Mouse (Mus musculus): ENCODE results near the gene Clcn2.
A peak's percentile ranks its signal among the peaks of the same experiment; 100 is the strongest.
"Not testable (repeated sequence)": the region's sequence is repeated elsewhere in the genome, so short reads cannot be mapped to it uniquely, and the experiment has no call there.

The Clcn2 gene

DNA sequence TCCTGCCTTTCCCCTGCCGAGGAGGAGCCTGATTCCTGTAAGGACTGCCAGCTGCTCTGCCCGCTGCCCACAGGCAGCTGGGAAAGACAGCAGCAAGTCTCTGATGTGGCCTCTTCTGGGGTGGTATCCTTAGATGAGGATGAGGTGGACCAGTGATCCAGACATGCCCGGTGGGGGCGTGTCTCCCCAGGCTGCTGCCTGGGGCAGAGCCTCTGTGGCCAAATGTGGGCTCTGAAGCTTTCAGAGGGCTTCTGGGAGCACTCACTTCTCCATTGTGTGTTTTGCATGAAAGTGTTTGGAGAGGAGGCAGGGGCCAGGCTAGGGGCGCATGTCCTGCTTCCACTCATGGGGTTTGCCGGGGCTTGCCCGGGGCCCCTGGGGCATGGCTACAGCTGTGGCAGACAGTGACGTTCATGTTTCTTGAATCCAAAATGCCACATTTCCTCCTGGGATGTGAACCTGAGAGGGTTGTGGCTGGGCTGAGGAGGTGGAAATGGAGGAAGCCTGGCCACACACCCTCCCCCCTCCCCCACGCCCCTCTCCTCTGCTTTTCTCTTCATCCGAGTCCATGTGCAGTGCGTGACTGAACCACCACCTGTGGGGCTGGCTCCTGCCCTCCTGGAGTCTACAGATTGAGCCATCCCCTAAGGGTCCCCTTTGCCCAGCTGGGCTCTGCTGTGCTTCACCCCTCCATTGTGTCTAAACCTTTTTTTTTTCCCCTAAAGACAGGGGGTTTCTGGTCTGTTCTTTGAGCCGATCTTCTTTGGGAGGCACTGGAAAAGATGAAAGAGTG lies 15.6 kb downstream of the Clcn2 start:
- no peak for DNase-seq (ENCODE audit: low spot score)

DNA sequence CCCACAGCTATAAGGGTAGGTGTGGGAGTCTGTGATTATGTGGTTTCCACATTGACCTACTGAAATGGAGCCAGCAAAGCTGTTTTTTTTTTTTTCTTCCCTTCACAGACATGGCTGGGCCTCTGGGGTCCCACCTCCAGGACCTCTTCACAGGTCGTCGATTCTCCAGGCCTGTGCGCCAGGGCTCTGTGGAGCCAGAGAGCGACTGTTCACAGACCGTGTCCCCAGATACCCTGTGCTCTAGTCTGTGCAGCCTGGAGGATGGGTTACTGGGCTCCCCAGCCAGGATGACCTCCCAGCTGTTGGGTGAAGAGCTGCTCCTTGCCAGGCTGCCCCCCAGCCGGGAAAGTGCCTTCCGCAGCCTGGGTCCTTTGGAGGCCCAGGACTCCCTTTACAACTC lies 16.2 kb downstream of the Clcn2 start:
- no peak for DNase-seq (ENCODE audit: low spot score)

DNA sequence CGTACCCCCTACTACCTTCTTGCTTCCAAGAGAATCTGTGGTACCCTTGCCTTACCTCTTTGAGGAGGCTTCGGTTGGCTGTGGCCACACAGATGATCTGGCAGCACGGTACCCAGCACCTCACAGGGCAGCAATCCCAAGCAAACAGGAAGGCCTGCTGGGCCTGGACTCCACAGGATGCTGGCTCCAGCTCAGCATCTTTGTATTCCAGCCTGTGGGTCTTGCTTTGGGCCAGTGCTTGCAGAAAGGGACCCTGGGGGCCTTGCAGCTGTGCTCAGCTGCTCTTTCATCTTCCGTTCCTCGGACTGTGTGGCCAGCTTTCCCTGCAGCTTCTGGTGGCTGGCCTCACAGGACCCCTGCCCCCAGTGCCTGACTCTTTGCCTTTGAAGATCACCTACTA lies 17.5 kb downstream of the Clcn2 start:
- DNase-seq (ENCODE audit: low spot score): no peak

DNA sequence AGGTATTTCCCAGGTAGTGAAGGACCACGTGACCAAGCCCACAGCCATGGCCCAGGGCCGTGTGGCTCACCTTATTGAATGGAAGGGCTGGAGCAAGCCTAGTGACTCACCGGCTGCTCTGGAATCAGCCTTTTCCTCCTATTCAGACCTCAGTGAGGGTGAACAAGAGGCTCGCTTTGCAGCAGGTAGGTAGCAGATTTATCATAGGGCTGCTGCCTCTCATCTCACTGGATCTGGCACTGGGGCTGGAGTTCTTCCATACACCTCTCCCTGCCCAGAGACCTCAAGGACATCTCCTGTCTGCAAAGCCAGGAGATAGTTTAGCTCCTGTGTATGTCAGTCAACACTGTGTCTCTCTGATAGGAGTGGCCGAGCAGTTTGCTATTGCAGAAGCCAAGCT lies 18.3 kb downstream of the Clcn2 start:
- DNase-seq (ENCODE audit: low spot score): no peak

DNA sequence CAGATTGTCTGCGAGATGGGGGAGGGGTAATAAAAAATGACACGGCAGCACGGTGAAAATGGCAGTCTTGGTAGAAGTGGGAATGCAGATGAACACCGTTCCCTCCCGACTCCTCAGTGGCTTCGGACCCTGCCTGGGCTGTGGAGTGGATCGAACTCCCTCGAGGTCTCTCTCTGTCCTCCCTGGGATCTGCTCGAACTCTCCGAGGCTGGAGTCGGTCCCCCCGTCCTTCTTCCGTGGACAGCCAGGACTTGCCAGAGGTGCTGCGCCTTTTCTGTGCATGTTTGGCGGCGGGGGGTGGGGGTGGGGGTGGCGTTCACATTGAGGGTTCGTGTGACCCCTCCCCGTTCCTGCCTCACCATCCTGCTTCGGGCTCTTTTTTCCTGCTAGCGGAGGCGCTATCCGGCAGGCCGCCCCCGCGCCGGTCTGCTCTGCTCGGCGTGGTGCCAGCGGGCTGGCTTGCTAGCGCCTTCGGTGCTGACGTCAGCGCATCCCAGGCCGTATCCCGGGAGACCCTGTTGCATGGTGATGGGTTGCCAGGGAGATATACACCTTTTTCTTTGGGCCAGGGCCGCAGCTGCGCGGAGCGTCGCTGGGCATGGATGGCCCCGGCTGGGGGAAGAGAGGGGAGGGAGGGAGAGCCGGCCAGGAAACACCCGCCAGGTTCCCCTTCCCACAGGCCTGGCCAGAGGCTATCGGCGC lies 21.8 kb downstream of the Clcn2 start:
- peak; percentile 81 for DNase-seq (ENCODE audit: low spot score)

DNA sequence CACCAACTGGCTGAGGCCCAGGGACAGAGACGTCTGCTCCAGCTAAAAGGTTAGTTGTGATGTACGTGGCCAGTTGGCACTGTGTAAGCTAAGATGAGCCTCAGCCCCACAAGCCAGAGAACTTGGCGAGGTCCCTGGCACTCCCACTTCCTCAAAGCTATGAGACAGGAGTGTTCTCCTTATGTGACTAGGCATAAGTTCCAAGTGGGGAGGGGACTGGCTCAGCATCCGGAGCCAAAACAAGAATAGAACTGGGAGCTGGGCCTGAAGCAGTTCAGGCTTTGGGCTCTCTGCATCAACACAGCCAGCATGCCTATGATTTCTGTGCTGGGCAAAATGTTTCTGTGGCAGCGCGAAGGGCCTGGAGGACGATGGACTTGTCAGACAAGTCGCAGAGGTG lies 22.8 kb downstream of the Clcn2 start:
- DNase-seq (ENCODE audit: low spot score): no peak

DNA sequence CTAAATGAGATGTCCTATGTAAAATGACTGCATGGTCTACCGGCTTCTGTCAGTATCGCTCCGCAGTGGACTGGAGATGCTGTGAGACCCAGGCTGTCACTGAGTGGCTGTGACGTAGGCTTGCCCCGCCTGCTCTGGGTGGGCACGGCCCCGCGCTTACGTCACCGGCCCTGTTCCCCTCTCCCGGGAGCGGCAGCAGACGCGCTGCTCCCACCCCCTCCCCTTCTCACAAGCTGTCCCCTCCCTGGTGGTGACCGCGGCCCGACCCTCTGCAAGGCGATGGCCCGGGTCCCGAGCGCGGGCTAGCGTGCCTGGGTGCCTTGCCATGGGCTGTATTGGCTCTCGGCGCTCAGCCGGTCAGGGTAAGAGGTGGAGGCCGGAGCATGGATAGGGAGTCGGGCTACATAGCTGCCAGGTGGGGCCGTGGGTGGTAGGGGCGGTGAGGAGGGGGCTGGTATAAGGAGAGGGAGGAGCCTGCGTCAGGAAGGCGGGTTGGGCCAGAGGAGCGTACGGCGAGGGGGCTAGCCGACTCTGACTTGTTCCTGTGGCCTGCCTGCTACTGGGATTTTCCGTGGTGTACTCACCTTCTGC lies 24.3 kb downstream of the Clcn2 start, which contains the start of gene Fam131a:
Fam131a (plus strand) TSS at position 131 of the 591 bp plus-strand sequence.
- peak; percentile 94 for DNase-seq (ENCODE audit: low spot score)

DNA sequence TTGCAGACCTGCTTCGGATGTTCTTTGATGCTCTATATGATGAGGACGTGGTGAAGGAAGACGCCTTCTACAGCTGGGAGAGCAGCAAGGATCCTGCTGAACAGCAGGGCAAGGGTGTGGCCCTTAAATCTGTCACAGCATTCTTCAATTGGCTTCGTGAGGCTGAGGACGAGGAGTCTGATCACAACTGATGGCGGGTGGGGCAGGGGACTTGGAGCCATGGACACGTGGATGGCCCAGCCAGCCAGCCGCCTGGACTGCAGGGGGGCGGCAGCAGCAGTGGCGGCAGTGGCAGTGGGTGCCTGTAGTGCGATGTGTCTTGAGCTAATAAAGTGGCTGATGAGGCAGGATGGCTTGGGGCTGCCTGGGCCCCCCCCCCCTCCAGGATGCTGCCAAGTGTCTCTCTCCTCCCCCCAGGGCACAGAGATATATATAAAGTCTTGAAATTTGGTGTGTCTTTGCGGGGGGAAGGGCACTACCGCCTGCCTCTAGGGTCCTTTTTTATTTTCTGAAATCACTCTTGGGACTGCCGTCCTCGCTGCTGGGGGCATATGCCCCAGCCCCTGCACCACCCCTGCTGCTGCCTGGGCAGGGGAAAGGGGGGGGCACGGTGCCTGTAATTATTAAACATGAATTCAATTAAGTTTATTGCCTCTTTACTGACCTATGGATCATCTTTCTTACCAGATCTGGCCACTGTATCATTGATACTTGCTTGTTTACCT lies 25.1 kb downstream of the Clcn2 start:
- no peak for DNase-seq (ENCODE audit: low spot score)

DNA sequence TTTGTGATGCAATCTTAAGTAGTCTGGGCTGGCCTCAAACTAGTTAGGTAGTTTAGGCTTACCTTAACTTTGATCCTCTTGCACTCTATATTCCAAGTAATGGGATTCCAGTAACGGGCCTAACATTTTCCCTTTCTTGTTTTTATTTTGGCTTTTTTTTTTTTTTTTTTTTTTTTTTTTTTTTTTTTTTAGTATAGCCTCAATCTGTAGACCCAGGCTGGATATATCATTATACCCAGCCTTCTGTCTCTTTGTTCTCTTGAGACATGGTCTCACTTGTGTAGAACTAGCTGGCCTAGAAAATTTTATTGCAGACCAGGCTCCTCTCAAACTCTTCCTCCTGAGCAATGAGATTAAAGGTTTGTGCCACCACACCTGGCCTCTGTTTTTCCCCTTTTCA lies 25.9 kb downstream of the Clcn2 start:
- no peak for DNase-seq (ENCODE audit: low spot score)

DNA sequence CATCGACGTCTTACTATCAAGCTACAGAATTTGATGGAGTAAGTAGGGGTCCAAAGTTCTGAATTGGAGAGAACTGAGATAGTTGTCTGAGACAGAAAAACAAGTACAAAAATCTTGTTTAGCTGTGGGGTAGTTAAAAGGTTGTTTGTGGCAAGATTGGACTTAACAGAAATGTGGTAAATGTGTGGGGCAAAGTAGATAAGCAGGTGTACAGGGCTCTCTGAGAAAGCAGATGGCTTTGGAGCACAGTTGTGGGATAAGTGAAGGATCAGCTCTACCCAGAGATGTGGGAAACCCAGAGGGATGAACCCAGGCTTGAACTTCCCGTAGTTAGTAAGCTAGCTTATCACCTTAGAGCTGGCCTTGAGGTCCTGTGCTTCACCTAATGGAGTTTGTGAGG lies 26.8 kb downstream of the Clcn2 start:
- DNase-seq (ENCODE audit: low spot score): no peak

DNA sequence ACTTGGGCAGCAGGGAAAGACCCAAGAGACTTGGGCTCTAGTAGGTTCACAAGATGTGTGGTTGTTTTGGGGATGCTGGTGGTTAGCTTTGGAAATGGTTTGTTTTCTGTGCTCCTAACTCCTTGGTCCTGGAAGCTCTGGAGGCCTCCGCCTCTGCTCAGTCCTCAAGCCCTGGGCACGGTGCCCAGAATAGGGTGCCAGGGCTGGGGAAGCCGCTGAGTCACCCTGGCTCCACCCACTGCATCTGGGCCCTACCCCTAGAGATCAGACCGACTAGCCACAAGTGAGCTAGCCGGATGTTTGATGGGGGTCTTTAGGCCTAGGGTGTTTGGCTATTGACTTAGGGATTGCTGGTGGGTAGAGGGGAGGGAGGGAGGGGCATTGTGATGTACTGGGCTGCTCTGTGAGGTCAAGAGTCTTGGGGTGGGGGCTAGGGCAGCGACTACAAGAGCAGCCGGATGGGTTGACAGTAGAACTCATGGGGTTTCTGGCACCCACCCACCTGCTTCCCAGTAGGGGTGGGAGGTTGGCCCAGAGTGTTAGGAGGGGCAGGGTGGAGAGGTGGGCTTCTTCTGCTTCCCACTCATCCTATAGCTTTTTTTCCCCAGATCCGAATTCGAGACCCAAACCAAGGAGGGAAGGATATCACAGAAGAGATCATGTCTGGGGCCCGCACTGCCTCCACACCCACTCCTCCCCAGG lies 39.4 kb downstream of the Clcn2 start:
- no peak for DNase-seq (ENCODE audit: low spot score)

DNA sequence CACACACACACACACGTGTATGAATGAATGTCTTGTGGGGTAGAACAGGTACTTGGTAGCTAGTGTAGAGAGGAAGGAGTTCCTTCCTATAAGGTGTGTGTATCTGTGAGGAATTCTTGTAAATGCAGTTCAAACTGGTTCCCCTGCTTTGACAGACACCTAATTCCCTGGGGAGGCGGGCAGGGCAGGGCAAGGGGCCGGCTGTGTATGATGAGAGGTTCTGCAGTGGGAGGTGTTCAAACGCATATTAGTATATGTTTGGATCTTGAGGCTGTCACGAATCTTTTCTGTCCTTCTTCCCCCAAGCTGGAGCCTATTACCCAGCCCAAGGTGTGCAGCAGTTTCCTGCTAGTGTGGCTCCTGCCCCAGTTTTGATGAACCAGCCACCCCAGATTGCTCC lies 40.2 kb downstream of the Clcn2 start:
- DNase-seq (ENCODE audit: low spot score): no peak

DNA sequence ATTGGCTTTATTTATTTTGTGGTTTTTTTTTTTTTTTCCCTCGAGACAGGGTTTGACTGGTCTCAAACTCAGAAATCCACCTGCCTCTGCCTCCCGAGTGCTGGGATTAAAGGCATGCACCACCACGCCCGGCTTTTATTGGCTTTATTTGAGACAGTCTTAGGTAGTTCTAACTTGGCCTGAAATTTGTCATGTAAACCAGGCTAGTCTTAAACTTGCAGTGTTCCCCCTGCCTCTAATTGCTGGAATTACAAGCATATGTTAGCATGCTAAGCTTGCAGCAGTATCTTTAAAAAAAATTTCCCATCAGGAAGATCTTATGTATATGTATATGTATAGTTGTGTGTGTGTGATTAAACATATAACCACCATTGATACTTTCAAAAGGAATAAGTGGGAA lies 40.8 kb downstream of the Clcn2 start:
- DNase-seq (ENCODE audit: low spot score): peak; percentile 13

DNA sequence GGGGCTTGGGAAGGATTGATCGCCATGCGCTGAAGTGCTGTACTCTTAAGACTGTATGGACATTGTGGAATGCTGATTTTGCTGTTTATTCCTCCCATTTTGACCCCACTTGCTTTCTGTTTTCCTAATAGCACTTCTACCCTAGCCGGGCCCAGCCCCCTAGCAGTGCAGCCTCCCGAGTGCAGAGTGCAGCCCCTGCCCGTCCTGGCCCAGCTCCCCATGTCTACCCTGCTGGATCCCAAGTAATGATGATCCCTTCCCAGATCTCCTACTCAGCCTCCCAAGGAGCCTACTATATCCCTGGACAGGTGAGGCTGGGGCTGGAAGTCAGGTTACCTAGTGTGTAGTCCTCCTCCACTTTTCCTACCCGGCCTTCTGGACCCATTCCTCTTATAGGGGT lies 42.3 kb downstream of the Clcn2 start:
- no peak for DNase-seq (ENCODE audit: low spot score)

DNA sequence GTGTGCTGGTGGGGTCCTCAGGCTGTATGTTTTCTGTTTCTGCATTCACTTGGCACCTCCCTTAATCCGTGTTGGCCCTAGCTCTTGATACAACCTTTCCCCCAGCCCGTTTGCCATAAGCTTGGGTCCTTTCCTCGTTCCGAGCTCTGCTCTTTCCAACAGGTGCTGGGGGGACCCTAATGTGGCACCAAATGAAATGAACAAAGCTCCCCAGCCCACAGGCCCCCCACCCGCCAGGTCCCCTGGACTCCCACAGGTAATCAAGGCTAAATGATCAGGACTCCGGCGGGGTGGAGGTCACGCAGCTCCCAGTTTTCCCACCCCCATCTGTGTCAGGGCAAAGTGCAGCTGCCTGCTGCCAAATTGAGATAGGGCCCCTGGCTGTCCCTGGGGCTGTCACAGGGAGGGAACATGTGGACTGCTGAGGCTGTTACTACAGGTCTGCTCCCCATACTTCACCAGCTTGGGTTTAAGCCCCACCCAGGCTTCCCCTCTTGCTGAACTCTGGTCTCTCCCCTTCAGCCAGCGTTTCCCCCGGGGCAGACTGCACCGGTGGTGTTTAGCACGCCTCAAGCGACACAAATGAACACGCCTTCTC lies 43.7 kb downstream of the Clcn2 start:
- DNase-seq (ENCODE audit: low spot score): no peak

DNA sequence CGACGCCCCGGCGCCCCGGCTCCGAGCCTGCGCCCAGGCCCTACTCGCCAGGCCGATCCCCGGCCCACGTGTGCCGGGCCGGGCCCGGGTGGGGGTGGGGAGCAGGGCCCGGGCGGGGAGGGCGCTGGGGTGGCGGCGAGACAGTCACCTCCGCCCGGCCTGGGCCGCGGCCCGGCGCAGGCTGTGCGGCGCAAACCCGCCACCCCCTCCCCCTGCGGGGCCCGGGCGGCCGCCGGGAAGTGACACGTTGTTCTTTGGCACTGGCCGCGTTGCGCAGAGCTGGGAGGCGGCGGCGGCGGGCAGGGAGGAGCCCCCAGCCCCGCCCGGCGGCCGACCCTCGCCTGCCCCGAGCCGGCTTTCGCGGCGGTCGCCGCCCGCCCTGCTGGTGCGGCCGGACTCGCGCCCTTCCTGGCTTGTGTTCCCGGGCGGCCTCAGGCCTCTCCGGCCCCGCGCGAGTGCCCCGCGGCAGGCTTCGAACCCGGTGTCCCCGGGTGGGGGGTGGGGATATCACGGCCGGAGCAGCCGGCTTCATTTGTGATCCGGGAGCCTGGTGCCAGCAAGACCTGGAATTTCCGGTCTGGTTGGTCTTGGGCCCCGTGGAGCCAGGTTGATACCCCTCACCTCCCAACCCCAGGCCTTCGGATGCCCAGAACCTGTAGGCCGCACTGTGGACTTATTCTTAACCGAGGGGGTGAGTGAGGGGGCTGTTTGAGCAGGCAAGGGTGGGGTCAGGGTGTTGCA lies 44.4 kb downstream of the Clcn2 start:
- DNase-seq (ENCODE audit: low spot score): peak; percentile 44

DNA sequence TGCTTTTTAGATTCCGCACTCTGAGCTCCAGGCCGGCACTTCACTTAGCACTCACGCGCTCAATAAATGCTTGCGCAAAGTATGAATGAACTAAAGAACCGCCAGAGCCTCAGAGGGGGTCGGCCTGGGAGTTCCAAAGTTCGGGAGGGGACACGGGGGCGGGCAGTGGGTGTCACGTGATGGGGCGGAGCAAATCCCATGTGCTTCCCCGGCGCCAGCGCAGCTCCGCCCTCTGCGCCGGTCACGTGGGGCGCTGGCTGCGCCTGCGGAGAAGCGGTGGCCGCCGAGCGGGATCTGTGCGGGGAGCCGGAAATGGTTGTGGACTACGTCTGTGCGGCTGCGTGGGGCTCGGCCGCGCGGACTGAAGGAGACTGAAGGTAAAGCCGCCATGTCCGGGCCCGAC lies 45.0 kb downstream of the Clcn2 start:
- DNase-seq (ENCODE audit: low spot score): peak; percentile 94

DNA sequence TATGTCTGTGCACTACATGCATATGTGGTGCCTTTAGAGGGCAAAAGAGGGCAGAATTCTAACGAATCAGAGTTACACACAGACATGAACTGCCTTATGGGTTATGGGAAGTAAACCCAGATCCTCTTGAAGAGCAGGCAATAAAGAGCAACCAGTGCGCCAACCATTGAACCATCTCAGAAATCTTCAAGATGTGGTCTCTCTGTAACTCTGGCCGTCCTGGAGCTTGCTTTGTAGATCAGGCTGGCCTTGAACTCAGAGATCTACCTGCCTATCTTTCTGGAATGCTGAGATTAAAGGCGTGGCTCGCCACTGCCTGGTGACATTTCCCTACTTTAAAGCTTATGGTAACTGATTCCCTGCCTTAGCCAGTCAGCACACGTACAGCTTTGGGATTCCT lies 45.7 kb downstream of the Clcn2 start:
- DNase-seq (ENCODE audit: low spot score): peak; percentile 41

DNA sequence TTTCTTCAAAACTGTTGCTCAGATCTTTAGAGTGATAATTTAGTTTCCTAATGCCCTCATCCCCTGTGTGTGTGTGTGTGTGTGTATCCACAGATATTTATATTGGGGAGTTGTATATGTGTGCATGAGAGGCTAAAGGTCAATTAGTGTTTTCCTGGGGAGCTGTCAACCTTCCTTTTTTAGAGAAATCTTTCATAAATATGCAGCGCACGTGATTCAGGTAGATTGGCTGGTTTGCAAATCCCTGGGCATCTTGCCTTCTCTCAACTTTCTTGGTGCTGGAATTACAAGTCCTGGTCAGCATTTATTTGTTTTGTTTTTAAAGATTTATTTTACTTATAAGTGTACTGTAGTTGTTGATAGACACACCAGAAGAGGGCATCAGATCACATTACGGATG lies 47.3 kb downstream of the Clcn2 start:
- DNase-seq (ENCODE audit: low spot score): no peak

DNA sequence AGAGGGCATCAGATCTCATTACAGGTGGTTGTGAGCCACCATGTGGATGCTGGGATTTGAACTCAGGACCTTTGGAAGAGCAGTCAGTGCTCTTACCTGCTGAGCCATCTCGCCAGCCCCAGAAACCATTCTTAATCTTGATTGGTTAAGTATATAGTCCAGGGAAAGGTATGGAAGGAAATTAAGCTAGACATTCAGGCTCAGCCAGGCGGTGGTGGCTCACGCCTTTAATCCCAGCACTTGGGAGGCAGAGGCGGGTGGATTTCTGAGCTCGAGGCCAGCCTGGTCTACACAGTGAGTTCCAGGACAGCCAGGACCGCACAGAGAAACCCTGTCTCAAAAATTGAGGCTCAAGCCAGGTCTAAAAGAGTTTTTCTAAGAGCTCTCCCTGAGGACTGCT lies 49.5 kb downstream of the Clcn2 start, which contains the start of gene Eif4g1:
Eif4g1 (plus strand) TSS at position 301 of the 400 bp plus-strand sequence.
- not testable (repeated sequence) for DNase-seq (ENCODE audit: low spot score)

DNA sequence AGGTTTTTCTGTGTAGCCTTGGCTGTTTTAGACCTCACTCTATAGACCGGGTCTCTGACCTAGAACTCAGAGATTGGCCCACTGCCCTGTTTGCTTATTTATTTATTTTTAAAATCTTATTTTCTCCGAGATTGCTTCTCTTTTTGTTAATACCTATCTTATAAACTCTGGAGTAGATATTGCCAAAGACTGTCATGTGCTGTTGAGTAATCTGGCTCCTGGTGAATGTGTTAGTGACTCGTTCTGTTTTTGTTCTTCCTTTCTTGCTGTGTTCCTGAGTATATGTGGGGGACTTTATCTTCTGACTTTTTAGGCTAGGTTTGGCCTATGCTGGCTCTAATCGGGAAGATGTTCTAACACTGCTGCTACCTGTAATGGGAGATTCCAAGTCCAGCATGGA lies 59.9 kb downstream of the Clcn2 start:
- DNase-seq (ENCODE audit: low spot score): no peak

Measured in retina, embryonic 14.5 days (tissue).